ENCODE assay signal across 20 mouse cellular contexts in genomic region chr4:99141578-99141977, GRCm38 (mm10). TPM values are rescaled to one million over a fixed set of nuclear protein-coding genes. Genes with fewer than 3 reads are reported as not detected.
A peak's percentile ranks its signal among the peaks of the same experiment; 100 is the strongest.
DNase-seq lines count a peak whose midpoint lies in the region; ATAC-seq and TF ChIP-seq lines count a peak whose summit lies in the region.
"Had no signal": no experiment of that assay in that cellular context is flagged by ENCODE, and none has a peak within 500 bp of the region (broad histone marks: within the 10 kb centered on the region; RNA-seq: fewer than 3 reads in every experiment).

No protein-coding gene starts in this region.

- H3K79me2 ChIP-seq in liver, adult 2 months (ENCODE audit: control insufficient read depth, insufficient read depth, low read length): no peaks in the 10 kb centered on the region

- intact Hi-C loops in left cerebral cortex, adult 2 months (cut with DNase I): no loop called here

- DNase-seq in liver, adult 2 months (ENCODE audit: extremely low read depth, low read depth, low spot score): peak; percentile 74
- no peak for DNase-seq in liver, postnatal 0 days
- no peak for DNase-seq in intestine, embryonic 14.5 days (ENCODE audit: low spot score)
- peak; percentile 72 for DNase-seq in kidney, adult 9 months
- DNase-seq in kidney, postnatal 36 days: peak; percentile 33 to 57
- DNase-seq in left cerebral cortex, adult 2 months (ENCODE audit: extremely low spot score in 1 of 2, low spot score in 2 of 2): no peak
- no peak for DNase-seq in adipocyte (ENCODE audit: low spot score)
- no peak for DNase-seq in cerebellum, adult 18-20 months
- DNase-seq: adrenal gland, postnatal 36 days; cerebellum, adult 11-12 months; cerebellum, postnatal 36 days; gastrocnemius, adult 2 months; right cerebral cortex, postnatal 25 days; thymus, postnatal 14 days had no signal

- no peak overlapping the region for H3K4me3 ChIP-seq in liver, adult 2 months (ENCODE audit: insufficient read depth, low read depth, low read length)
- no peak overlapping the region for H3K4me3 ChIP-seq in liver, postnatal 0 days (ENCODE audit: low read depth, low read length)
- no peak overlapping the region for H3K4me3 ChIP-seq in intestine, embryonic 14.5 days (ENCODE audit: low read depth, low read length)
- H3K4me3 ChIP-seq in left cerebral cortex, adult 2 months: no peak overlapping the region
- H3K4me3 ChIP-seq: forebrain, embryonic 12.5 days; gastrocnemius, adult 2 months; heart, embryonic 13.5 days; limb, embryonic 15.5 days; midbrain, embryonic 15.5 days had no signal

- H3K4me1 ChIP-seq in liver, adult 2 months (ENCODE audit: control insufficient read depth, insufficient read depth, low read length): peaks cover 4% of the 10 kb centered on the region
- no peaks in the 10 kb centered on the region for H3K4me1 ChIP-seq in liver, postnatal 0 days (ENCODE audit: insufficient read depth)
- no peaks in the 10 kb centered on the region for H3K4me1 ChIP-seq in intestine, embryonic 14.5 days (replicated peaks; ENCODE audit: control insufficient read depth, insufficient read depth, low read length)
- H3K4me1 ChIP-seq: forebrain, embryonic 12.5 days; limb, embryonic 15.5 days; midbrain, embryonic 15.5 days had no signal

- no peaks in the 10 kb centered on the region for H3K9me3 ChIP-seq in liver, postnatal 0 days (ENCODE audit: low read length)
- no peaks in the 10 kb centered on the region for H3K9me3 ChIP-seq in intestine, embryonic 14.5 days (ENCODE audit: control insufficient read depth, low read length)
- H3K9me3 ChIP-seq: forebrain, embryonic 12.5 days; limb, embryonic 15.5 days; midbrain, embryonic 15.5 days had no signal

- no peak for TF ChIP-seq POLR2A in liver, adult 2 months (IDR thresholded peaks at IDR 0.05; ENCODE audit: extremely low read depth, insufficient read depth, low read length)

- ATAC-seq in liver, postnatal 0 days: no peak
- peak; percentile 75 for ATAC-seq in intestine, embryonic 14.5 days (replicated peaks; ENCODE audit: low FRiP score, low TSS enrichment, low read depth)
- ATAC-seq: midbrain, embryonic 15.5 days had no signal

- H3K4me2 ChIP-seq in liver, postnatal 0 days (ENCODE audit: low read depth, low read length): no peak overlapping the region
- no peak overlapping the region for H3K4me2 ChIP-seq in intestine, embryonic 14.5 days (ENCODE audit: low read length)
- H3K4me2 ChIP-seq: forebrain, embryonic 12.5 days; heart, embryonic 13.5 days; hindbrain, embryonic 14.5 days; limb, embryonic 15.5 days; midbrain, embryonic 15.5 days had no signal

- H3K27ac ChIP-seq in liver, adult 2 months (replicated peaks; ENCODE audit: insufficient read depth, low read depth, low read length): no peak overlapping the region
- H3K27ac ChIP-seq in liver, postnatal 0 days (ENCODE audit: low read depth): no peak overlapping the region
- no peak overlapping the region for H3K27ac ChIP-seq in intestine, embryonic 14.5 days (ENCODE audit: low read depth)
- no peak overlapping the region for H3K27ac ChIP-seq in left cerebral cortex, adult 2 months
- H3K27ac ChIP-seq: forebrain, embryonic 12.5 days; gastrocnemius, adult 2 months; heart, embryonic 13.5 days; hindbrain, embryonic 14.5 days; limb, embryonic 15.5 days; midbrain, embryonic 15.5 days had no signal

- no peaks in the 10 kb centered on the region for H3K27me3 ChIP-seq in liver, adult 2 months (ENCODE audit: control insufficient read depth, insufficient read depth, low read length)
- no peaks in the 10 kb centered on the region for H3K27me3 ChIP-seq in liver, postnatal 0 days (ENCODE audit: insufficient read depth, low read length)
- H3K27me3 ChIP-seq in intestine, embryonic 14.5 days (replicated peaks; ENCODE audit: control insufficient read depth, insufficient read depth, low read length): no peaks in the 10 kb centered on the region
- H3K27me3 ChIP-seq: forebrain, embryonic 12.5 days; heart, embryonic 13.5 days; limb, embryonic 15.5 days; midbrain, embryonic 15.5 days had no signal

- 22% methylated on average over 3 of the region's 3 CpGs for WGBS in liver, adult 2 months
- WGBS in liver, postnatal 0 days (ENCODE audit: insufficient replicate concordance): 64% methylated on average over 3 of the region's 3 CpGs
- WGBS in intestine, embryonic 14.5 days: 69% methylated on average over 3 of the region's 3 CpGs

- no peak overlapping the region for H3K9ac ChIP-seq in liver, adult 2 months (ENCODE audit: low read depth, low read length)
- H3K9ac ChIP-seq in liver, postnatal 0 days (replicated peaks): no peak overlapping the region
- no peak overlapping the region for H3K9ac ChIP-seq in intestine, embryonic 14.5 days (ENCODE audit: low read length)
- H3K9ac ChIP-seq: forebrain, embryonic 12.5 days; heart, embryonic 13.5 days; hindbrain, embryonic 14.5 days; limb, embryonic 15.5 days; midbrain, embryonic 15.5 days had no signal

- TF ChIP-seq CTCF in liver, adult 2 months (IDR thresholded peaks at IDR 0.05; ENCODE audit: low read depth, low read length): no peak
- no peak for TF ChIP-seq CTCF in liver, postnatal 0 days (IDR thresholded peaks at IDR 0.05; ENCODE audit: low read depth)
- no peak for TF ChIP-seq CTCF in left cerebral cortex, adult 2 months (IDR thresholded peaks at IDR 0.05)

- no peaks in the 10 kb centered on the region for H3K36me3 ChIP-seq in liver, adult 2 months (ENCODE audit: control insufficient read depth, insufficient read depth, low read length)
- H3K36me3 ChIP-seq in liver, postnatal 0 days (replicated peaks; ENCODE audit: insufficient read depth, low read length): no peaks in the 10 kb centered on the region
- H3K36me3 ChIP-seq in intestine, embryonic 14.5 days (ENCODE audit: control insufficient read depth, insufficient read depth, low read length): no peaks in the 10 kb centered on the region
- H3K36me3 ChIP-seq: forebrain, embryonic 12.5 days; G1E; heart, embryonic 13.5 days; limb, embryonic 15.5 days; midbrain, embryonic 15.5 days had no signal

- no peak for TF ChIP-seq EP300 in liver, postnatal 0 days (IDR thresholded peaks at IDR 0.05; ENCODE audit: low read depth)

RNA-seq across cellular contexts. Expression of gene Dock7, which starts 20.9 kb away (rescaled TPM):
- 25.7 and 29.5 TPM in 2 replicates for total RNA-seq in liver, adult 2 months (2014; rRNA removed)
- polyA plus RNA-seq in liver, adult 2 months (2012; rRNA removed): 6.7 and 6.8 TPM in 2 replicates
- 4.0 and 5.2 TPM in 2 replicates for polyA plus RNA-seq in liver, postnatal 0 days (2015; fragmentation: Nextera tagmentation; extraction: Ambion mirVana)
- 67.4 and 76.8 TPM in 2 replicates for polyA plus RNA-seq in intestine, embryonic 14.5 days (2014; fragmentation: Nextera tagmentation; extraction: Ambion mirVana)
- total RNA-seq in left cerebral cortex, adult 2 months (2021): 10 to 100 TPM; 44.9 to 46.1 TPM
- polyA plus RNA-seq: G1E had no signal

RNA-seq across cellular contexts. Expression of gene Atg4c, which starts 52.2 kb away (rescaled TPM):
- total RNA-seq in liver, adult 2 months (2014; rRNA removed): 8.5 and 9.4 TPM in 2 replicates
- polyA plus RNA-seq in liver, adult 2 months (2012; rRNA removed): 3.7 and 4.3 TPM in 2 replicates
- 5.2 and 6.0 TPM in 2 replicates for polyA plus RNA-seq in liver, postnatal 0 days (2015; fragmentation: Nextera tagmentation; extraction: Ambion mirVana)
- 13.4 and 15.4 TPM in 2 replicates for polyA plus RNA-seq in intestine, embryonic 14.5 days (2014; fragmentation: Nextera tagmentation; extraction: Ambion mirVana)
- 10 to 100 TPM; 44.8 to 46.8 TPM for total RNA-seq in left cerebral cortex, adult 2 months (2021)
- total RNA-seq: G1E had no signal
- polyA plus RNA-seq: G1E had no signal

Comparison
In these comparisons a context has a peak if more than half of its experiments do, and no peak if none do; other contexts are left out.
1. DNase-seq: peak in liver, adult 2 months (single experiment), kidney, adult 9 months (single experiment) and kidney, postnatal 36 days (2 of 2); none in liver, postnatal 0 days (single experiment), intestine, embryonic 14.5 days (single experiment), left cerebral cortex, adult 2 months (0 of 2), adipocyte (single experiment) and cerebellum, adult 18-20 months (0 of 2).